Mouse (Mus musculus) liver, adult (tissue): ENCODE data around the gene Uba2.

Experiments used
- GATA4 ChIP-seq: IDR thresholded peaks from 2 replicates; pipeline ENCODE4 v1.6.1; 2014; ENCODE audit warnings: mild to moderate bottlenecking, low read length; ENCODE audit not compliant: insufficient replicate concordance

Uba2 gene

GRCm38 (mm10) chr7:34168470-34169251, 738 bp downstream of the Uba2 start:
- no peak; the same call in 1 of the 2 replicates for TF ChIP-seq GATA4

- TF ChIP-seq GATA4 = no peak
These were observed 1.5 kb downstream of the Uba2 start for GRCm38 (mm10) chr7:34167766-34168469.

DNA sequence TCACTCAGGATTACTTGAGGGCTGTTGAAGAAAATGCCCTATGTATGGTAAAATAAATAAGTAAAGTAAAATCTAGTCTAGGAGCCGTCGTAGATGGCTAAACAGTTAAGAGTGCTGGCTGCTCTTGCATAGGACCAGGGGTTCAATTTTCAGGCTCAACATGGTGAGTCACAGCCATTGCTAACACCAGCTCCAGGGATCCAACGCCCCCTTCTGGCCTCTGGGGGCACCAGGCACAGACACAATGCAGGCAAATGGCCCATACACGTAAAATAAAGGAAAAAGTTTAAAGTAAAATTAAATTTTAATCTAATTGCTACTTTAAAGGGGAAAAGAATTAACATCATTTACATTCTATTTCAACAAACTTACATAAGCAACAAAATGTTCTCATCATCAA, 2.5 kb downstream of the Uba2 start:
- no peak for TF ChIP-seq GATA4

- TF ChIP-seq GATA4 = no peak
These were observed 3.4 kb downstream of the Uba2 start for GRCm38 (mm10) chr7:34165999-34166398.

GRCm38 (mm10) chr7:34164671-34165070, 4.7 kb downstream of the Uba2 start:
- TF ChIP-seq GATA4 = no peak

DNA sequence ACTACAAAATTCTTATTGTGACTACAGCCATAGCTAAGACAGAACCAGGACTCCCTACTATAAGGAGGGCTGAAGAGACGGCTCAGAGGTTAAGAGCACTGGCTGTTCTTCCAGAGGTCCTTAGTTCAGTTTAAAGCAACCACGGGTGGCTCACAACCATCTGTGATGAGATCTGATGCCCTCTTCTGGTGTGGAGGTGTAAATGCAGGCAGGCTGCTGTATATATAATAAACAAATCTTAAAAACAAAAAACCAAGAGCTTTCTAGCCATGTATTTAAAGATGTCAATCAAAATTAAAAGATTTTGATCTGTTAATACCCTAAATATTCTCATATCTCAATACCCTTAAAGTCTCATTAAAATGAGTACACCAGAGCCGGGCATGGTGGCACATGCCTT, 10.2 kb downstream of the Uba2 start:
- no peak for TF ChIP-seq GATA4

DNA sequence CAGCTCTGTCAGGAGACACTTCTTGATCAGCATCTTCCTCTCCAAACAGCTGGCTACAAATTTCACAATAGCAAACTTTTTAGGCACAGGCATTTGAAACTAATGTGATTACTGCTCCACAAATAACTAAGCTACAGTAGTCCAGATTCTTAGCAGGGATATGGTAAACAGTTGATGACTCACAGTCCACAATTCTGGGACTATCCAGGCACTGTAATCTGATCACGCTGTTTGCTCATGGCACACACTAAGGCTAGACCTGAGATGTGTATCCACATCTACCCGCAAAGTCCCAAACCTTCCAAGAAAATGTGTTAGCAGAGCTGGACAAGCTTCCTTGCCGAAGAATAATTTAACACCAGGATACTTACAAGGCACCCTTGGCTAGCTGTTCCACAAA, 11.4 kb downstream of the Uba2 start:
- no peak for TF ChIP-seq GATA4

DNA sequence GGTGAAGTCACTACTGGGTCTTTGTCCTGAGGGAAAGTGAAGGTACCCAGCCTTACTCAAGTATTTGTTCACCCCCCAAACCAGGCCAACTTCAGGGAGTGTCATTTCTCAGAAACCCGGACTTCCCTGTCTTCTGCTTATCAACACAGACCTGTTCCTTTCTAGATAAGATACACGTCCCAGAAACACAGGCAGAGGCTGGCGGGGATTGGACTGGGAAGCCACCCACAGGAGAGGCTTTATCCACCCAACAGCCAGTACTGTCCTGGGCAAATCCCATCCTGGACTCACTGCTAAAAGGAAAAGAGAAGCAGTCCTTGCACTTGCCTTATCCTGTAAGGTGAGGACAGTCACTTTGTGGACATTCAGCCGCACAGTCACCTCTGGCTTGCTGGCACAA, 22.2 kb downstream of the Uba2 start:
- TF ChIP-seq GATA4 = peak; percentile 66; the same call in 1 of the 2 replicates

DNA sequence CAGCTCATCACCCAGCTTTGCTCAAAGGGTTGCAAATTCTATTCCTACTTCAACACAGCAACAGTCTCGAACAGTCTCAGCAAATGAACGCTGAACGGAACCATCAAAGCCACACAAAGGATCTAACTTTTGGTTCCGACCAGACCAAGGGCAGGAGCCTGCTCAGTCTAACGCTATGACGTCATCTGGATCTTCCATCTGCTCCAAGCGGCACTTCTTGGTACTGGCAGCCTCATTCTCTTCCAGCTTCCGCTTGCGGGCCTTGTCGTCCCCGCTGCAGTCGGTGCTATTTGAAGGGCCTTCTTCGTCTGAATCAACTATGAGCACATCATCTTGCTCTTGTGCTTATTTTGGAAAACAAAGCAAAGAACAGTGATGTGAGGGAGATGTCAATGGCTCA, 28.3 kb downstream of the Uba2 start:
- TF ChIP-seq GATA4 = no peak

DNA sequence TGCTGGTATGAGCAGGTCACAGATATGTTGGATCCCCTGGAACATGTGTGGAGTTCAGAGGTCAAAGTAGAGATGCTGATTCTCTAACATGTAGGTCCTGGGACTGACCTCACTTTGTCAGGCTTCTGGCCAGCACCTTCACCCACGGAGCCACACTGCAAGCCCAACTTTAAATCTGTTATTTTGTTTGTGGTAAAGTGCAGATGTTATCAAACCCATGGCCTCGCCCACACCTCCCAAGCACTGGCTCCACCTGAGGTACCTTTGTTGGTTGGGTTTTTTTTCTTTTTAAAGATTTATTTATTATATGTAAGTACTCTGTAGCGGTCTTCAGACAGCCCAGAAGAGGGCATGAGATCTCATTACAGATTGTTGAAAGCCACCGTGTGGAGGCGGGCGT, 29.9 kb downstream of the Uba2 start:
- TF ChIP-seq GATA4 = no peak

DNA sequence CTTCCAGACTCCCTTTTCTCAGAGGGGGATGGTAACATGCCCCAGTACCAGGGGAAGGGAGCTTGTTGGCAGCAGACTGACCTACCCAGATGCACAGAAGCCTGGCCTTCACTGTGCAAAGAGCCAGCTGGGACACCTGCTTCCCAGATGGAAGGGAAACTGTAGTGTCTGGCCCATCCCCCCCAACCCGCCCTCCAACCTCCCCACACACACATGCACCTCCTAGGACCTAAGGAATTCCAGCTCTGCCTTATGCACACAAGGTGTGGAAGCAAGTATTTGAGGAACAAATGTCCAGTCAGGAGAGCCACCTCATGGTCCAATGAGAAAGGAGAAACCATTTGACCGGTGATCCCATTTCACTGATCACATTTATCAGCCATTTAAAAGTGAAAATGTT, 35.1 kb downstream of the Uba2 start:
- TF ChIP-seq GATA4 = no peak

- no peak for TF ChIP-seq GATA4
These were observed 36.2 kb downstream of the Uba2 start, which contains the start of gene Wtip for GRCm38 (mm10) chr7:34133117-34133762. TSS of gene Wtip (minus strand) at chr7:34133268.

- no peak for TF ChIP-seq GATA4
These were observed 36.9 kb downstream of the Uba2 start for GRCm38 (mm10) chr7:34132355-34133079.

DNA sequence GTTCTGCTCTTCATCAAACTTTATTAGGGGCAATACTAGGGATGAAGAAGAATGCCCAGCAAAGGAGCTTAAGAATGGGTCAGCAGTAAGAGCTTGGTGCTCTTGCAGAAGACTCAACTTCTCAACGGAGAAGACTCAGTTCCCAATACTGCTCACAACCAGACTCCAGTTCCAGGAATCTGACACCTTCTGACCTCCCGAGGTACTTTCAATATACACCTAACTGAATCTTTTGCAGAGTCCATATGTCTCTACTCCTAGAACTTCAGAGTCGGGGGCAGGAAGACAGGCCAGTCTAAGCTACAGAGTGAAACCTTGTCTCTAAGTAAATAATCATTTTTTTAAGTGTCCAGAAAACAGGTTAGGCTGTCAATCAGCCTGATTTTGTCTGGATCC, 37.4 kb downstream of the Uba2 start:
- no peak for TF ChIP-seq GATA4

- no peak for TF ChIP-seq GATA4
These were observed 38.3 kb downstream of the Uba2 start for GRCm38 (mm10) chr7:34131118-34131517.
